Mouse (Mus musculus): ENCODE results near the gene Slc24a3.

Gene Slc24a3

GRCm38 (mm10) chr2:145214086-145214831 is 46.7 kb downstream of the Slc24a3 start:
- no peak for DNase-seq

GRCm38 (mm10) chr2:145216580-145216979 is 49.0 kb downstream of the Slc24a3 start:
- no peak for DNase-seq

GRCm38 (mm10) chr2:145217422-145217821 is 49.9 kb downstream of the Slc24a3 start:
- no peak for DNase-seq

- no peak for DNase-seq
These were observed 51.7 kb downstream of the Slc24a3 start for GRCm38 (mm10) chr2:145219246-145219645.

- no peak for DNase-seq
These were observed 56.1 kb downstream of the Slc24a3 start for GRCm38 (mm10) chr2:145223646-145224045.

- DNase-seq: no peak
These were observed 58.1 kb downstream of the Slc24a3 start for GRCm38 (mm10) chr2:145225640-145226039.

GRCm38 (mm10) chr2:145226100-145226499 is 58.5 kb downstream of the Slc24a3 start:
- peak; percentile 16 for DNase-seq

GRCm38 (mm10) chr2:145227351-145227750 is 59.8 kb downstream of the Slc24a3 start:
- DNase-seq: no peak

- DNase-seq: peak; percentile 66
These were observed 65.4 kb downstream of the Slc24a3 start for GRCm38 (mm10) chr2:145232764-145233484.

- peak; percentile 84 for DNase-seq
These were observed 66.2 kb downstream of the Slc24a3 start for GRCm38 (mm10) chr2:145233547-145234398.

- DNase-seq: no peak
These were observed 78.8 kb downstream of the Slc24a3 start for GRCm38 (mm10) chr2:145246384-145246783.

- DNase-seq: no peak
These were observed 80.6 kb downstream of the Slc24a3 start for GRCm38 (mm10) chr2:145248185-145248584.

- DNase-seq: peak; percentile 65
These were observed 89.8 kb downstream of the Slc24a3 start for GRCm38 (mm10) chr2:145257332-145257731.

GRCm38 (mm10) chr2:145257855-145258254 is 90.3 kb downstream of the Slc24a3 start:
- DNase-seq: peak; percentile 45

GRCm38 (mm10) chr2:145260574-145260973 is 93.0 kb downstream of the Slc24a3 start:
- DNase-seq: no peak

GRCm38 (mm10) chr2:145262153-145262552 is 94.6 kb downstream of the Slc24a3 start:
- DNase-seq: no peak

GRCm38 (mm10) chr2:145266723-145267122 is 99.2 kb downstream of the Slc24a3 start:
- no peak for DNase-seq

- no peak for DNase-seq
These were observed 101.4 kb downstream of the Slc24a3 start for GRCm38 (mm10) chr2:145268971-145269370.

GRCm38 (mm10) chr2:145269410-145269809 is 101.9 kb downstream of the Slc24a3 start:
- DNase-seq: no peak

GRCm38 (mm10) chr2:145274016-145274677 is 106.6 kb downstream of the Slc24a3 start:
- no peak for DNase-seq

- DNase-seq: no peak
These were observed 111.8 kb downstream of the Slc24a3 start for GRCm38 (mm10) chr2:145279336-145279735.

GRCm38 (mm10) chr2:145283746-145284145 is 116.2 kb downstream of the Slc24a3 start:
- no peak for DNase-seq

GRCm38 (mm10) chr2:145288501-145288900 is 120.9 kb downstream of the Slc24a3 start:
- peak; percentile 56 for DNase-seq
